Mouse (Mus musculus) C2C12 (cell line): Measurements from ENCODE around the gene Ifi211.
"Not testable (repeated sequence)": the region's sequence is repeated elsewhere in the genome, so short reads cannot be mapped to it uniquely, and the experiment has no call there.

Experiments used
- CEBPB ChIP-seq: IDR thresholded peaks from one replicate; pipeline ENCODE4 v1.6.1; 2011; ENCODE audit warnings: low read depth, mild to moderate bottlenecking, control low read depth, moderate library complexity
- CTCF ChIP-seq: IDR thresholded peaks from one replicate; pipeline ENCODE4 v1.5.1; 2011; ENCODE audit not compliant: control insufficient read depth, insufficient read depth, insufficient read length
- FOSL1 ChIP-seq: IDR thresholded peaks from one replicate; pipeline ENCODE4 v1.8.0; 2011; ENCODE audit warnings: mild to moderate bottlenecking, low read length; ENCODE audit not compliant: poor library complexity, insufficient read depth, severe bottlenecking
- MAX ChIP-seq: IDR thresholded peaks from one replicate; pipeline ENCODE4 v1.6.1; 2011; ENCODE audit warnings: mild to moderate bottlenecking, control low read depth
- MYOD1 ChIP-seq: IDR thresholded peaks from one replicate; pipeline ENCODE4 v1.6.1; 2011; ENCODE audit warnings: low read depth; ENCODE audit not compliant: control insufficient read depth, insufficient read length
- MYOG ChIP-seq: IDR thresholded peaks from one replicate; pipeline ENCODE4 v1.6.1; 2011; ENCODE audit not compliant: control insufficient read depth, insufficient read length; ENCODE audit errors: extremely low read depth
- USF1 ChIP-seq: IDR thresholded peaks from one replicate; pipeline ENCODE4 v1.6.1; 2011; ENCODE audit warnings: low read depth, mild to moderate bottlenecking, control low read depth, moderate library complexity

DNA sequence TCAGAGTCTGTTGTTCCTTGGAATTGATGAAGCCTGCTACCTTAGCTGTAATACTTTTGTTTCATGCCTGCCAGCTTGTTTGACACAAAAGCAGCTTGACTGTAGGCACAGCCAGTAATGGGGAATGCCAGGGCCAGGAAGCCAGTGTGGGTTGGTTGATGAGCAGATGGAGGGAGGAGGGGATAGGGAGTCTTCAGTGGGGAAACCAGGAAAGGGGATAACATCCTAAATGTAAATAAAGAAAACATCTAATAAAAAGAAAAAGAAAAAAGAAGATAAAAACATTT lies 29.9 kb upstream of the Ifi211 start:
- TF ChIP-seq CTCF, MAX, FOSL1, MYOG, USF1, CEBPB, MYOD1: not testable (repeated sequence)
